Mouse (Mus musculus): ENCODE measurements around the gene Xcl1. TPM values are rescaled to one million over a fixed set of nuclear protein-coding genes. Genes with fewer than 3 reads are reported as not detected.

Xcl1 gene
- total and polyA plus RNA-seq, 3 experiments, result not detected

DNA sequence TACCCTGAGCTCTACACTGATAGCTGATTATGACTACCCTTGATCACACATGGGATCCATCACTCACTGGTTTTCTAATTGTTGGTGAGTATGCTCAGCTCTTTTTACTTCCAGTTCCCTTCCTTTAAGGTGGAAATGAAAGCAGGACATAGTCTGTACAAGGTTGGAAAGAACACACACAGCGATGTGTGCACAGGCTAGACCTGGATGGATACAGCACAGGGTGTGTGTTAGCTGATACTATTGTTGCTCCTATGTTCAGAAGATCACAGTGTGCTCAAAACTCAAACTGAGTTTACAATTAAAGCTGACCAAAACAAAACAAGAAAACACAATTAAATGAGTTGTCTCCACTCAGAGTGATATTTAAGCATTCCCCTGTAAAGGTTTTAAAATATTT is 38.0 kb upstream of the Xcl1 start:
- no peaks in the 10 kb centered on the region for H3K27me3 ChIP-seq (ENCODE audit: control insufficient read depth in 1 of 2, insufficient read depth in 2 of 2, low read length in 2 of 2)
- H3K4me3 ChIP-seq (ENCODE audit: control insufficient read depth in 1 of 2, insufficient read depth in 1 of 2, low read depth in 2 of 2, low read length in 2 of 2), result no peak overlapping the region
- H3K36me3 ChIP-seq (ENCODE audit: control insufficient read depth in 1 of 2, insufficient read depth in 2 of 2, low read length in 2 of 2), result no peaks in the 10 kb centered on the region
- H3K4me1 ChIP-seq (ENCODE audit: control insufficient read depth in 1 of 2, insufficient read depth in 2 of 2, low read length in 2 of 2), result no peaks in the 10 kb centered on the region
- no peak for TF ChIP-seq MYB (IDR thresholded peaks at IDR 0.05; ENCODE audit: low read depth, low read length)
- no peak for TF ChIP-seq POLR2A (IDR thresholded peaks at IDR 0.05; ENCODE audit: control insufficient read depth in 1 of 2, insufficient read depth in 1 of 2, low read depth in 1 of 2, low read length in 2 of 2, poor library complexity in 1 of 2)
- no peak for TF ChIP-seq USF2 (IDR thresholded peaks at IDR 0.05; ENCODE audit: borderline replicate concordance in 1 of 2, insufficient read depth in 1 of 2, low read depth in 1 of 2, low read length in 2 of 2)
- no peak for TF ChIP-seq SIN3A (IDR thresholded peaks at IDR 0.05; ENCODE audit: low read length)
- TF ChIP-seq MAFK (IDR thresholded peaks at IDR 0.05; ENCODE audit: borderline replicate concordance, low read depth, low read length), result no peak
- no peak for TF ChIP-seq SMC3 (IDR thresholded peaks at IDR 0.05; ENCODE audit: low read depth, low read length)
- no peak for TF ChIP-seq ZKSCAN1 (IDR thresholded peaks at IDR 0.05; ENCODE audit: low read depth, low read length)
- no peak for TF ChIP-seq E2F4 (IDR thresholded peaks at IDR 0.05; ENCODE audit: borderline replicate concordance, low read depth, low read length)
- TF ChIP-seq RAD21 (IDR thresholded peaks at IDR 0.05; ENCODE audit: low read depth, low read length), result no peak
- TF ChIP-seq POLR2AphosphoS2 (IDR thresholded peaks at IDR 0.05; ENCODE audit: low read length), result no peak
- TF ChIP-seq MEF2A (IDR thresholded peaks at IDR 0.05; ENCODE audit: extremely low read depth, insufficient replicate concordance, low read depth, low read length, poor library complexity, severe bottlenecking), result no peak
- TF ChIP-seq RCOR1 (IDR thresholded peaks at IDR 0.05; ENCODE audit: low read depth, low read length), result no peak
- H3K27ac ChIP-seq (ENCODE audit: control insufficient read depth, low read depth, low read length), result no peak overlapping the region
- no peak overlapping the region for H3K9ac ChIP-seq (ENCODE audit: control insufficient read depth, low read depth, low read length, poor library complexity, severe bottlenecking)
- no peaks in the 10 kb centered on the region for H3K79me2 ChIP-seq (ENCODE audit: control insufficient read depth, insufficient read depth, low read length, poor library complexity)
- no peak for DNase-seq (ENCODE audit: low read depth, low spot score)
- no peaks in the 10 kb centered on the region for H3K9me3 ChIP-seq (replicated peaks; ENCODE audit: insufficient read depth, low read length)

DNA sequence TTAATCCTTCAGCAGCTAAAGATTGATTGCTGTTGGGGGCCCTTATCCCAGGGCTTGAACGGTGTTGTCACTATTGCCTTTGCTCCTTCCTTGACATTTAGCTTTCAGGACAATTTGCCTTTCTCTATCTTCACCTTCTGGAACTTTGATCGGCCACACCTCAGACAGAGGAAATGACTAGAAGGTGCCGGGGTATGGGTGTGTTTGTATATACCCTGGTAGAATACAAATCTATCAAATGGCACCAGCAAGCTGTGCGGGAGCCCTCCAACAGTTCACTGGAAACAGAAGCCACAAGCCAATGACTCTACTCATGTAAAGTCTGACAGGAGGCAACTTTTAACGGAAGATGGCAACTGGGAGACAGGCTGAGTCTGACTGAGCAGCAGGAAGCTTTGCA is 37.4 kb upstream of the Xcl1 start:
- Histone ChIP-seq H3K27ac (ENCODE audit: control insufficient read depth, low read depth, low read length) (no peak overlapping the region), H3K4me3 (ENCODE audit: control insufficient read depth in 1 of 2, insufficient read depth in 1 of 2, low read depth in 2 of 2, low read length in 2 of 2) (no peak overlapping the region), H3K9ac (ENCODE audit: control insufficient read depth, low read depth, low read length, poor library complexity, severe bottlenecking) (no peak overlapping the region), H3K79me2 (ENCODE audit: control insufficient read depth, insufficient read depth, low read length, poor library complexity) (no peaks in the 10 kb centered on the region), H3K4me1 (ENCODE audit: control insufficient read depth in 1 of 2, insufficient read depth in 2 of 2, low read length in 2 of 2) (no peaks in the 10 kb centered on the region), H3K36me3 (ENCODE audit: control insufficient read depth in 1 of 2, insufficient read depth in 2 of 2, low read length in 2 of 2) (no peaks in the 10 kb centered on the region), H3K27me3 (ENCODE audit: control insufficient read depth in 1 of 2, insufficient read depth in 2 of 2, low read length in 2 of 2) (no peaks in the 10 kb centered on the region), H3K9me3 (replicated peaks; ENCODE audit: insufficient read depth, low read length) (no peaks in the 10 kb centered on the region)
- no peak for DNase-seq (ENCODE audit: low read depth, low spot score)
- TF ChIP-seq MYB (IDR thresholded peaks at IDR 0.05; ENCODE audit: low read depth, low read length), result no peak
- TF ChIP-seq JUND (IDR thresholded peaks at IDR 0.05; ENCODE audit: low read depth, low read length), result no peak
- no peak for TF ChIP-seq RAD21 (IDR thresholded peaks at IDR 0.05; ENCODE audit: low read depth, low read length)
- no peak for TF ChIP-seq MEF2A (IDR thresholded peaks at IDR 0.05; ENCODE audit: extremely low read depth, insufficient replicate concordance, low read depth, low read length, poor library complexity, severe bottlenecking)
- TF ChIP-seq ETS1 (IDR thresholded peaks at IDR 0.05; ENCODE audit: low read depth, low read length), result no peak
- TF ChIP-seq BHLHE40 (IDR thresholded peaks at IDR 0.05; ENCODE audit: borderline replicate concordance, low read depth, low read length), result no peak
- no peak for TF ChIP-seq CHD2 (IDR thresholded peaks at IDR 0.05; ENCODE audit: low read length)
- no peak for TF ChIP-seq MAFK (IDR thresholded peaks at IDR 0.05; ENCODE audit: borderline replicate concordance, low read depth, low read length)
- no peak for TF ChIP-seq NRF1 (IDR thresholded peaks at IDR 0.05; ENCODE audit: insufficient read depth, low read depth, low read length, poor library complexity, severe bottlenecking)
- TF ChIP-seq POLR2AphosphoS5 (IDR thresholded peaks at IDR 0.05; ENCODE audit: borderline replicate concordance, low read depth, low read length), result no peak
- TF ChIP-seq USF2 (IDR thresholded peaks at IDR 0.05; ENCODE audit: borderline replicate concordance in 1 of 2, insufficient read depth in 1 of 2, low read depth in 1 of 2, low read length in 2 of 2), result no peak
- no peak for TF ChIP-seq ZKSCAN1 (IDR thresholded peaks at IDR 0.05; ENCODE audit: low read depth, low read length)

All from MEL (cell line).